Mouse (Mus musculus): Measurements from ENCODE around the gene Myo19.
"Not testable (repeated sequence)": the region's sequence is repeated elsewhere in the genome, so short reads cannot be mapped to it uniquely, and the experiment has no call there.

The Myo19 gene

DNA sequence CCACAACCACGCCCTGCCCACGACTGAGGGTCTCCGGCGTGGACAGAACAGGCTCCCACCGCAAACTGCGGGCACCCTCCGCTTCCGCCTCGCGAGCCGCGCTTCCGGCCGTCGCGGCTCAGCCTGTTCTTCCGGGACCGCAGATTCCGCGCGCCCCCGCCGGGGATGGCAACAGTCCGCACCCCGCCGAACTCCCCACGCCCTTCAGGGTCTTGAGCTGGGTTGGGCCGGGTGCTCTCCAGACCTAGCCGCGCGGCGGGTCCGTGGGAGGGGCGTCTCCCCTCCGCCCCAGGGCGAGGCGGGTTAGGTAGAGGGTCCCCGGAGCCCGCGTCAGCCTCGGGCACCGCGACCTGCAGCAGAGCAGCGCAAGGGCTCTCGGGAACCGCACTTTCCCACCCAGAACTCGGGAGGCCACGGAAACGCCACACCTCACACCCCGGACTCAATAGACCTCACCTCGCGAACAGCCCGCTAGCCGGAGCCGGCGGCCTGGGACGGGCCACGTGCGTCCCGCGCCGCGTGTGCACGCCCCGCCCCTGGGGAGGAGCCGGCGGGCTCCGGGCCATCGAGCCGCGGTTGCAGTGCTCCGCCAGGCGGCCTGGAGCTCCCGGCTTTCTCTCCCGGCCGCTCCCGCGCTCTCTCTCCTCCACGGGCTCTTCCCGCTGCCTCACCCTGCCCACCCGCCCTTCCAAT, at the start of gene Myo19, which contains the start of gene Pigw:
TSS of gene Myo19 (plus strand) at position 377 of the 693 bp plus-strand sequence.
TSS of gene Pigw (minus strand) at position 514 of the 693 bp plus-strand sequence.
- peak; percentile 59 for DNase-seq (ENCODE audit: low spot score)

DNA sequence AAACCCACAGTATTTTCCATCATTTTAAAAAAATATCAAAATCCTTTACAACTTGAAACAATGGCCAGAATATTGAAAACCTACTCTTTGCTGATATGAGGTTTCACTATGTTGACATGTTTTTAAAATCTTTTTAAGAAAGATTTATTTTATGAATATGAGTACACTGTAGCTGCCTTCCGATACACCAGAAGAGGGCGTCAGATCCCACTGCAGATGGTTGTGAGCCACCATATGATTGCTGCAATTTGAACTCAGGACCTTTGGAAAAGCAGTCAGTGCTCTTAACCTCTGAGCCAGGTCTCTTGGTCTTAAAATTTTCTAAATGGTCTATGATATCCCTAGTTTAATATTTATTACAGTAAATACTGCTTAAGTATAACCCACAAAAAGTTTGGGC, 40.6 kb upstream of the Myo19 start:
- no peak for DNase-seq (ENCODE audit: low spot score)

DNA sequence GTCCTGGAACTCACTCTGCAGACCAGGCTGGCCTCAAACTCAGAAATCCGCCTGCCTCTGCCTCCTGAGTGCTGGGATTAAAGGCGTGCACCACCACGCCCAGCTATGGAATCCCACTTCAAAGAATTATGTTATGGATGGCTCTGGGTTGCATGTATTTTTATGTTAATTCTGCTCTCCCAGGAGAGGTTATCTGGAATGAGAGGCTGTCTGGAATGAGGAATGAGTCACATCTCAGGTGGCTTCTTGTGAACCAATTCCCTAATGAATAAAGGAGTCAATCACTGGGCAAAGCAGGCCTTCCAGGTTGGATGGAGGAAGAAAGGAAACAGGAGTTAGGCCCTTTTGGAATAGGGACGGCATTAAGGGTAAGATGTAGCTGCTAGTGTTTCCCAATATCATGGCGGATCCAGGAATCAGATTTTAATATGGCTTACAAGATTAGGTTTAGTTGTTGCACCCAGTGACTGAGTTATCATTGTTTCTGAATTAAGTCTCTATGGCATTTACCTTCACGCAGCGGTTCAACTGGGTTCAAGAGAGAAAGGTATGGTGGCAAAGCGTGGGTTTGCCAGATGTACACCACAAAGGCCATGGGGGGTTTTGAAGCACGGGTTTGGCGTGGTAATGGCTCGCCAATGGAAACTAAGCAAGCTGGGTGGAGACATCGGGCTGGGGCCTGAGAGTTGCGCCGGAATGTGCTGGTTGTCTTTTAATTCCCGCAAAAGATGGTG, 33.0 kb upstream of the Myo19 start:
- DNase-seq (ENCODE audit: low spot score): no peak

DNA sequence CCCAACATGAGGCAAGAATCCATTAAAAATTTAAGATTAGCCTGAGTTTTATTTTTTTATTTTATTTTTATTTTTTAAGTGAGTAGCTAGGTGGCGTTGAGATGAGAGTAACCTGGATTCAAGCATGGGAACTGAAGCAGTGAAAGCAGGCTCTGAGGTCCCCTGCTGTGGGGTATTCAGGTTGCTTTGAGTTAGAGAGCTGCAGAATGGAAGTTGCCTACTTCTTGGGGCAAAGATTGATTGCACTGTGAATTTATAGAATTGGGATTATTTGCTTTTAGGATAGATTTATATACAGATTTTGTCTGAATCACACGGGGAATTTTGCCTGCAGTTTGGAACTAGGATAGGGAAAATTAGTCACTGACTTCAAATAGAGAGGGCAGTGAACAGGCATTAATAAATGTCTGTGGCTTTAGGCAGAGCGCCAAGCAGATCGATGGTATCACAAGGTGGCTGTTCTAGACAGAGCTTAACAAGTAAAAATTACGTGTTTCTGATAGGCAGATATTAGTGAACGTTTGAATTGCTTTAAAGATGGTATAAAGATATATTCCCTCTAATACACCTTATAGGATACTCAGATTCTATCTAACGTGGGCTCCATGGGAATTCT, 32.4 kb upstream of the Myo19 start:
- DNase-seq (ENCODE audit: low spot score): no peak

DNA sequence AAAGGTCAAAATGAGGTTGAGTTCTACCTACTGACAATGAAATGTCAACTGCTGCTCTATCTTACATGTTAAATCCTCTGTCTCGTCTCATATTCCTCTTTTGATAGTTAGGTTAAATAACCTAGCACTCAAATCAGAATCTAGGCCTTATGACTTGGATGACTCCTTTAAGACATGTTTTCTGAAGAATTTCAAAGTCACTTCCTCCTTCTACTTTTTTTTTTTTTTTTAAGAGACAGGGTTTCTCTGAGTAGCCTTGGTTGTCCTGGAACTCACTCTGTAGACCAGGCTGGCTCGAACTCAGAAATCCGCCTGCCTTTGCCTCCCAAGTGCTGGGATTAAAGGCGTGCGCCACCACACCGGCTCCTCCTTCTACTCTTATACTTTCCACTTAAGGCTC, 24.7 kb upstream of the Myo19 start:
- DNase-seq (ENCODE audit: low spot score): no peak

DNA sequence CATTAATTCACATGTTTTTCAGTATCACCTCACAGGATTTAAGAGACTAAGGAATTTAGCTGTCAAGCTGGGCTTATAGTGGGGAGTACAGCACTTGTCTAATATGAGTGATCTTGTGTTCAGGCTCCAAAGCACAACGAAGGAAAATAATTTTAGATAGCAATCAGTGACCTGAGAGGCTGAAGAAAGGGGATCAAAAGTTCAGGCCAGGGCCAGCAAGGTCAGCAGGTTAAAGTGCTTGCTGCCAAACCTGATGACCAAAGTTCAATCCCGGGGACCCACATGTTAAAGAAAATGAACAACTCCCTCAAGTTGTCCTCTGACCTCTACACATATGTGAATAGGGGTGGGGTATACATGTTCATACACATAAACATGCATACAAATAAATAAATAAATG, 14.7 kb upstream of the Myo19 start:
- DNase-seq (ENCODE audit: low spot score): no peak

DNA sequence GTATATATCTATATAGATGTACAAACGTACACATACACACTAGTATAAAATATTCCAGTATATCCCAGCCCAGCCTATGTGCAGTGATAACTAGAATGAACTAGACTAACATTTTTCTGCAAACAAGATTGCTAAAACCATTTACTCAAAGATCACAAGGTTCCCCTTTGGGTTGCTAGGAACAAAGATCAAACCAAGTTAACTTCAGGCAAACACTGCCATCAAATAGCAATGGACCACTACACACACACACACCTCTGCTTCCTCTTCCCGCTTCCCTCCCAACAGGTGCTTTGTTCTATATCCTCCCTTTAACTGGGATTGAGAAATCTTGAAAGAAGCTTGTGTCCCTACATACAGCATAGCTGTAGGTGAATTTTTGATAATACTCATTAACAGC, 12.4 kb upstream of the Myo19 start:
- DNase-seq (ENCODE audit: low spot score): no peak

DNA sequence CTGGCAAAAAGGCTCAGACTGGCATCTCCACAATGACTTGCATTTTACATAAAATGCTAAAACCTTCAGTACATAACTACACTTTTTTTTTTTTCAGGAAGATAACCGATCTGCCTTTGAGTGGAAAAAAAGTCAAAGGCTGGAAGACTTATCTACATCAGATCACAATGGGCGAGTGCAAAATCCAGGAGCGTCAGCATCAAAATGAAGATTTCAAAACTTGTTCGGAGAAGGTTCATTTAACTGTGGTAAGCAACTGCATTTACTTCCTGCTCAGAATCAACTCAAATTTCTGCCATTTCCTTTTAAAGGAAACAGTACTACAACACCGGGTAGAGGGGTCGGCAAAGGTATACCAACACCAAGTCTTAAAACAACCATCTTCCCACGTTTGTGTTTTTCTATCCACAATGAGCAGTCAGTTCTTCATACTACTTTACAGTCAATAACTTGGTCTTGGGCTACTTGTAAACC, 11.1 kb upstream of the Myo19 start:
- DNase-seq (ENCODE audit: low spot score): no peak

DNA sequence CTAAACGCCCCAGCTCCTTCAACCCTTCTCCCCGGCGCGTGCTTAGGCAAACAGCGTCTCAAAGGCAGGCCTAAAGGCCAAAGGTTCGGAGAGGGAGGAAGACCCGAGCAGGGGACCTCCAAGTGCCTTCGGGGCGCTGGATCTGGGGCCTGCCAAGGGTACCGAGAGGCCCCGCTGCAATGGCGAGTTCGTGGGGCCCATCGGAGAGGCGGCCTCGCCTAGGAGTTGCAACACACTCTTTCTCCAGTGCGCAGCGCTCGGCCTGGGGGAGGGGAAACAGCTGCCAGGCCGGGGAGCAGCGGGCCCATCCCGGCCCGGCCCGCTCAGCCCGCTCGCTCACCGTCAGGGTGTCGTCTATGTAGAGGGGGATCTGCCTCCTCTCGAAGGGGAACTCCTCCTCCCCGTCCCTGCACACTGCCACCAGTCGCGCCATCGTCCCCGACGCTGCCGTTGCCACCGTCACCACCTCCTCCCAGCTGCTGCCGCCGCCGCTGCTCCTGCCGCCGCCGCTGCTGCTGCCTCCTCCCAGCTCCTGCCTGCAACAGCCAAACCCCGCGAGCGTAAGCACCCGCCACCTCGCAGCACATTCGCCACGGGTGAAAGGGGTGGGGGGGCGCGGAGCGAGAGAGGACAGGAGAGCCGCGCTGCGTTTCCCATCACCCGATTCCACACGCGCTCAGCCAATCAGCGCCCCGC, 10.3 kb upstream of the Myo19 start:
- peak; percentile 89 for DNase-seq (ENCODE audit: low spot score)

DNA sequence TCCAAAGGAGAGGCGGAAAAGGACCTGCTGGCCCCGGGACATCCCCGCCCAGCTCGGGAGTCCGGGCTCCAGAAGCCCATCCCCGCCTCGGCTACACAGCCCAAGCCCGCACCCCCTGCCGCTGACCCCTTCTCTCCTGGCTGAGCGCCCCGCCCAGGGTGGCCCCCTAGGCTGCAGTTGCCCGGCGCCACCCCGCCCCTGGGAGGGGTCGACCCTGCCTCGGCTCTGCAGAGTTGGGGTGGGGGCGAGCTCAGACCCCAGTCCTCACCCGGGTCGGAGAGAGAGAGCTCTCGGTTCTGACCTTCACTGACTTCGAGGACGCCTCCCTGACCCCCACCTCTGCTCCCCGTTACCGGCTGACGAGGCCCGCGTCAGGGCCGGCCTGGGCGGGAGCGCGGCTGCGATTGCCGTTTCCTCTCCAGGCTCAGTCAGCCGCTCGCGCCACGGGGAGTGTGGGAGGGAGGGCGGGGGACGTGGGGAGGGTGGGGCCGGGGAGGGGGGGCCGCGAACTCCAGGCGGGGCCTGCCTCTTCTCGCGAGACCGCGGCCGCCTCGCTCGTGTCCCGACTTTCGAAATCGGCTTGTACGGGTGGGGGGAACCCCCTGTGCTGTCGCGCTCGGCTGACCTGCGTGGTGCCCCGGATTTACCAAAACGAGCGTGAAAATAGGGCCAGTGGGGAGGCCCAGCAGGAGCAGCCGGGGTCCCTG, 9.5 kb upstream of the Myo19 start, which contains the start of gene Ggnbp2:
TSS of gene Ggnbp2 (minus strand) at position 481 of the 707 bp plus-strand sequence.
- peak; percentile 84 for DNase-seq (ENCODE audit: low spot score)

DNA sequence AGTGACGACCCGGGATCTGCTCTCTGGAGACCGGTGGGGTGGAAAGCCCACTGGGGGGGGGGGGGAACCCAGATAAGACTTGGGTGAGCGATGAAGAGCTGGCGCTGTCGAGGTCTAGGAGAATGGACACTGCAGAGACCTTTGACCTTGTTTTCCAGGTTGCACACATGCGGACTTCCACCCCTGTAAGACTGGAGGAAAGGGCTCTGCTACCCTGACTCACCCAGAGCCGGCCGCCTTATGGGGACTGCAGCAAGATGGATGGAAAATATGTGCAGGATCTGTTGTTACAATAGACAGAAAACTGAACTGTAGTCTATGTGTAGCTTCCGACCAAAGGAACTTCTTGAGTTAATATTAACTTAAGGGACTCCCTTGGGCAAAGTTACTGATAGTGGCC, 8.9 kb upstream of the Myo19 start:
- no peak for DNase-seq (ENCODE audit: low spot score)

DNA sequence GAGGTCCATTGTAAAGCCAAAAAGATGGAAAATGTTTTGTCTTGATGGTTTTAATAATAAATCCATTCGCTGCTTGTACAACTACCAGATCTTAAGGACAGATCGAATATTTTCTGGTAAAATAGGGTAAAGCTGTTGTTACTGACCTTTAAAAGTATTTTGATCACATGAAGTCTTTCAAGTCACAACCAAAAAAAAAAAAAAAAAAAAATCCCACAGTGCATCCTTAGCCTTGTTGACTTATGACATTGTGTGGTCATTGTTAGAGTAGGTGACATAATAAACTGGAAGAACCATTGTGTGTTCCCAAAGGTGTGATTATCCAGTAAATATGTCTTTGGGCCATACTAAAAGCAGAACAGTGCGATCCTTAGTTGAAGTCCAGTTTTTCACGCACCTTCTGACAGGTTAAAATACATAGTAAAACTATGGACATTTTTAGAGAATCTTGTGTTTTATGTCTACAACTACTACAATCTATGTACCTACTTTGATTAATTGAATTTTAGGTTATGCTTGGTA, 8.3 kb upstream of the Myo19 start:
- no peak for DNase-seq (ENCODE audit: low spot score)

DNA sequence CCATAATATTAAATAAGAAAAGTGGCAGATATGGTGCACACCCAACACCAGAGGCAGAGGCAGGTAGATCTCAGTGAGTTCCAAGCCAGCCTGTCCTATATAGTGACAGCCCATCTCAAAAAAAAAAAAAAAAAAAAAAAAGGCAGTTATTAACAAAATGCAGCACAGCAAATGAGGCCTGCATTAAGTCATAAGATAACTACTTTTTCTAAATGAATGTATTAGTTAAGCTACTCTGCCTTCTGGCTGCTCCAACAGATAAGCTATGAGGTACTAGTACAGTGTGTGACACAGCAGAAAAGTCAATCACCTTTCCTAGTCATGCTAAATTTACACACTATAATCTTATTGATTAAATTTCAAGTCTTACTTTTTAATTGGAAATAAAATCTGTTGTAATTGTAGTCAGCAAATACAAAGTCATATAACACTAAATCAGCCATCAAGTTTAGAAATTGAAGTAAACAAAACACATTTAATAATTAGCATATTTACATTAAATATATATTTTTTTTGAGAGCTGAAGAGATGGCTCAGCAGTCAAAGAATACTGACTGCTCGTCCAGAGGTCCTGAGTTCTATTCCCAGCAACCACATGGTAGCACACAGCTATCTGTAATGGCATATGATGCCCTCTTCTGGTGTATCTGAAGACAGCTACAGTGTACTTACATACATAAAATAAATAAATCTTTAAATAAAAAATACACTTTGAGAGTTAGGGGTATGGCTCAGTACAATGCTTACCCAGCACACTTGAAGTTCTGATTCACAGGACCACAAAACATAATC, 6.7 kb upstream of the Myo19 start:
- no peak for DNase-seq (ENCODE audit: low spot score)

DNA sequence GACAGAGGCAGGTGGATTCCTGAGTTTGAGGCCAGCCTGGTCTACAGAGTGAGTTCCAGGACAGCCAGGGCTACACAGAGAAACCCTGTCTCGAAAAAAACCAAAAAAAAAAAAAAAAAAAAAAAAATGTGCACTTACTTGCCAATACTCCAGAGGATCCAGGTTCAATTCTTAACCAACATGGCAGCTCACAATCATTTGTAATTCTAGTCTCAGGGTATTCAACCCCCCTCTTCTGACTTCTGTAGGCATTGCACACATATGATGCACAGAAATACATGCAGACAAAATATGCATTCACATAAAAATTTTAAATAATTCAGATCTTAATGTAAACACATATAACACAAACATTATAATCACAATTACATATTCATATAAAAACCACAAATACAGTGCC, 3.9 kb upstream of the Myo19 start:
- DNase-seq (ENCODE audit: low spot score): not testable (repeated sequence)

DNA sequence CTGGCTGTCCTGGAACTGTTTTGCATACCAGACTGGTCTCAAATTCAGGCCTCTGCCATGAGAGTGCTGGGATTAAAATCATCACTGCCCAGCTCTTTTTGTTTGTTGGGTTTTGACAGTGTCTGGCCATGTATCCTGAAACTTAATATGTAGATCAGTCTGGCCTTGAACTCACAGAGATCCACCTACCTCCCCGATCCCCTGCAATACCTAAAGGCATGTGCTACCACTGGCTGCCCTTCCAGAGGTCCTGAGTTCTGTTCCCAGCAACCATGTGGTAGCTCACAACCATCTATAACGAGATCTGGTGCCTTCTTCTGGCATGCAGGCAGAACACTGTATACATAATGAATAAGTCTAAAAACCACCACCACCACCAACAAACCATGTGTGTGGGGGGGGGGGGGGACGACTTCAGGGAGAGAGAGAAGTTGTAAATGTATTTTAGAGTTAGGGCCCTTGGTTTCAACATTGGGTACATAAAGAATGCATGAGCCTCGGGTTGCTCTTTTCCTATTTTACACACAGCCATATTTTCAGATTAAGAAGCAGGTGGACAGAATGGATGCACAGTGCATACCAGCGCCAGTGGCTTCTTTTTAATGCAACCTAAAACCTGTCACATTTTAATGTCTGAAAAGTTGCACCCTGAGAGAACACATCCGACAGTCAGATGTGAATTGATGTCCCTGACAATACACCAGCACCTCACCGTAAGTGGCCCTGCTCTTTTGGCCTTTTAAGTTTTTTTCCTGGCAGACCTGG, 759 bp upstream of the Myo19 start:
- no peak for DNase-seq (ENCODE audit: low spot score)

DNA sequence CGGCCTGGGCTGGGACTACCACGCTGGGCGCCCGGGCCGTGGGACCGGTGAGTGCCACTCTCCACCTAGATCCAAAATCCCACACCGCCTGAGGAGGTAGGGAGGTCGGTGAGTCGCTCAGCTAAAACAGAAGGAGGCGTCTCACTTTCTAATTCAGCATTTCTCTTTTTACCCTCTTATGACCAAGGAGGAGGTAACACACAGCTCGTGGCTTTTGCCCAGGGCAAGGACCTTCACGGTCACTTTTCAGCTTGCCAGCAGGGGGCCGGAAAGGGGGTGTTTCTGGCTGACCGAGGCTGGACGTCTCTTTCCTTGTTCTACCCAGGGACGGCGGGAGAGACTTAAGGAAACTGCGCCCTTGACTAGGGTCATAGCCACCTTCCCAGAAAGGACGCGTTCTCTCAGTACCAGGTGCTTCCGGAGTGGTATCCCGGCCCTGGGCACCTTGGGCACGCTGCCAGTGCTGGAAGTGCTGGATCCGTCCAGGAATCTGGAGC, 565 bp downstream of the Myo19 start:
- DNase-seq (ENCODE audit: low spot score): no peak

DNA sequence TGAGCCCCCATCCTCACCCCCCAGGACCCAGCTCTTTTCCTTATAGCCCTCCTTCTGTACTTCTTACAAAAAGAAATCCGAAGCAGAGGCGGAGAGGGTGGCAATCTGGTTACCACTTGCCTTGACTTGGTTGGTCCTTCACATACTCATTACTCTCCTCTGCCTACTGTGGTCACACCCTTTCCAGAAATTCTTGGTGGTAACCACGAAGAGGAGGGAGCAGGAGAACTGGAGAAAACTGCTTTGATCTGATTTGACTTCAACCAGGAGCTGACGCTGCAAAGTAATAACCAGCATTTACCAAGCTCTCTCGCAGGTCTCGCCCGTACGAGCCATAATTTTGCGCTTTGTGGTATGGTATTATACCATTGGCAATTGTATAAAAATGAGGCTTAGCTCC, 1.0 kb downstream of the Myo19 start:
- no peak for DNase-seq (ENCODE audit: low spot score)

DNA sequence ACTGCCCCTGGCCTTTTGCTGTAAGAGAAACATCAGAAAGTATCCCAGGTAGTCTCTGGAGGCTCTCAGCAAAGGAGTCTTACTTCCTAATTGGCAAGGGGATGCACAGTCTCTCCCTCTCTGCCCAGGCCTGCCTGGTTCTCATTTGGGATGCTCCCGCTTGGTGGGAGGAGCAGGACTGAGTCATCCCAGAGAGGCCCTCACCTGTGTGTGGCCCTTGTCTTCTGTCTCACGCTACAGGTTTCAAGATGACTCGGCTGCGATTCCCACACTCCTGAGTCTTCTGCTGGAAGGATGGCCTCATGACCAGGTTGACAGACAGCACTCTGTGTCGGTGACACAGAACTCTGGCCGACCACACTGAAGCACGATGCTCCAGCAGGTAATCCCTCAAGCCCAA, 2.4 kb downstream of the Myo19 start:
- DNase-seq (ENCODE audit: low spot score): no peak

DNA sequence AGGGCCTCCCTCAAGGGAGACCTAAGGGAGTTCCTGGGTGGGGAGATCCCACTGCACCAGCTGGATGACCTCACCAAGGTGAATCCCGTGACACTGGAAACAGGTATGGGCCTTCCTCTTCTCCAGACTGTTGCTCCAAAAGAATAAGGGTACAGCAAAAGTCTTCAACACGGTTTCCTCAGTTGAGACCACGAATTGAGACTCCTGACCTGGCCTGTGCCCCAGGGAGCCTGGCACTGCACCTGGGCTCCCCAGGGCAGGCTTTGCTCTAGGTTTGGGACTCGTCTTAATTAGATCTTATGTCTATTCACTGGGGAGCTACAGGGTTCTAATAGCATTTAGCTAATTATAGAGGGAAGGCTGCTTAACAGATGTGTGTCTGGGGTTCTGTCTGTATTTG, 5.3 kb downstream of the Myo19 start:
- DNase-seq (ENCODE audit: low spot score): no peak

DNA sequence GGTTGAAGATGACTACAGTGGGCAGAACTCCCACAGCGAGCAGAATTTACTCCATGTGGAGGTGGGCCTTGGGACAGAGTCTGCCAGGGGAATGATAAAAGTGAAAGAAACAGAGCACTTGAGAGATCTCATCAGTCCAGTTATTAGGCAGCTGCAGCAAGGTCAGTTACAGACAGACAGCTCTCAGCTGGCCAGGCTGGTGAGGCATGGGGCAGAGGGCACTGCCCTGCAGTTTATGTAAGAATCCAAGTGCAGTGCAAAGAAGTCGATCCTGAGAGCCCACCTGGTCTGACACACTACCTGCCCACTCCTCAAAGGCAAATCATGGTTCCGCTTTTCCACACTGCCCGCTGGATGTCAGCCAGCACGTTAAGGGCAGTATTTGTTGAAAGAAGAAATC, 6.3 kb downstream of the Myo19 start:
- no peak for DNase-seq (ENCODE audit: low spot score)

Data from left cerebral cortex, adult 11 months (tissue).